Mouse (Mus musculus) heart, embryonic 13.5 days (tissue): ENCODE measurements around the gene Dot1l. TPM values are rescaled to one million over a fixed set of nuclear protein-coding genes. Genes with fewer than 3 reads are reported as not detected.

ENCODE experiments used
- ATAC-seq: fragments of 200-750 bp; cut with Nextera tagmentation; 2 replicates; pipeline ENCODE4 v1.8.0; 2017; ENCODE audit warnings: moderate TSS enrichment; ENCODE audit not compliant: insufficient number of reproducible peaks, low FRiP score, low TSS enrichment; ENCODE audit errors: extremely low read depth
- H3K27ac ChIP-seq: fragments of 300-500 bp; sonication (generic); replicated peaks from 2 replicates; pipeline ENCODE4 v1.5.1; 2015; ENCODE audit warnings: moderate library complexity, mild to moderate bottlenecking, inconsistent platforms
- H3K27me3 ChIP-seq: fragments of 300-500 bp; sonication (generic); replicated peaks from 2 replicates; pipeline ENCODE4 v1.6.1; 2015; ENCODE audit warnings: mild to moderate bottlenecking, inconsistent platforms
- H3K36me3 ChIP-seq: fragments of 300-500 bp; sonication (generic); 2 replicates; pipeline ENCODE4 v1.6.1; 2015; ENCODE audit warnings: mild to moderate bottlenecking, inconsistent platforms
- H3K4me1 ChIP-seq: fragments of 300-500 bp; sonication (generic); 2 replicates; pipeline ENCODE4 v1.6.1; 2015; ENCODE audit warnings: inconsistent platforms
- H3K4me2 ChIP-seq: fragments of 300-500 bp; sonication (generic); 2 replicates; pipeline ENCODE4 v1.6.1; 2015; ENCODE audit warnings: inconsistent platforms, mild to moderate bottlenecking, moderate library complexity
- H3K4me3 ChIP-seq: fragments of 300-500 bp; sonication (generic); 2 replicates; pipeline ENCODE4 v1.5.1; 2015; ENCODE audit warnings: moderate library complexity, mild to moderate bottlenecking, inconsistent platforms
- H3K9ac ChIP-seq: fragments of 300-500 bp; sonication (generic); 2 replicates; pipeline ENCODE4 v1.6.1; 2015; ENCODE audit warnings: inconsistent platforms, mild to moderate bottlenecking, moderate library complexity
- H3K9me3 ChIP-seq: fragments of 300-500 bp; sonication (generic); 2 replicates; pipeline ENCODE4 v1.6.1; 2016; ENCODE audit warnings: inconsistent platforms
- WGBS: fragments of 180-500 bp; shearing (Covaris S2); methylation state at CpG from one replicate; pipeline ENCODE4 v1.1.7; 2015; ENCODE audit warnings: mixed read lengths; 5-methylcytosine and 5-hydroxymethylcytosine counted together
- polyA plus RNA-seq: library from polyadenylated mRNA; unstranded; fragments of >200 nt; fragmentation: Nextera tagmentation; extraction: Ambion mirVana; gene quantifications from 2 replicates; pipeline ENCODE4 v1.2.1, GENCODE M21; 2015

Dot1l gene
- polyA plus RNA-seq, 1 experiment from 2014 or later = 17.9 TPM

DNA sequence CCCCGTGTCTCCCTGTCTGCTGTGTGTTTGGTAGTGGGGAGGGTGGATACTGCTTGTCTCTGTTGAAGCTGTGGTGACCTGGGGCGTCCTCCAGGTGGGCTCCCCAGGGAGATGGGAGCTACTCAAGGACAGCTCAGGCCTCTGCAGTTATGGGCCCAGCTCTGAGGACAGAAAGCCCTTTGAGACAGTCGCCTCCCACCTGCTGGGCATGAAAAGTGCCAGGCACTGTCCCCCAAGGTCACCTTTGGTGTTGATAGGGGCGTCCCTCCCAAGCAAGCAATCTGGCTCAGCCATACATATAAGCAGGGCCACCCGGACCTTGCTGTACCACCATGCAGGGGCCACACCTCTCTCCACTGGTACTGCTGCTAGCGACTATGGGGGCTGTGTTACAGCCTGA is 49.9 kb downstream of the Dot1l start, which contains the start of gene Amh:
Gene Amh (plus strand): TSS at position 328 of the 400 bp plus-strand sequence.
- ATAC-seq = no peak
- Histone ChIP-seq H3K36me3 (peaks cover 51% of the 10 kb centered on the region), H3K9me3 (no peaks in the 10 kb centered on the region), H3K27me3 (peaks cover 32% of the 10 kb centered on the region), H3K4me3 (no peak within 1 kb of the TSS), H3K4me2 (no peak within 1 kb of the TSS), H3K9ac (peak within 1 kb of the TSS; percentile 56), H3K4me1 (peaks cover 61% of the 10 kb centered on the region), H3K27ac (peak within 1 kb of the TSS; percentile 36; the same call in 1 of the 2 replicates)
- 57% methylated on average over 6 of the region's 6 CpGs for WGBS

DNA sequence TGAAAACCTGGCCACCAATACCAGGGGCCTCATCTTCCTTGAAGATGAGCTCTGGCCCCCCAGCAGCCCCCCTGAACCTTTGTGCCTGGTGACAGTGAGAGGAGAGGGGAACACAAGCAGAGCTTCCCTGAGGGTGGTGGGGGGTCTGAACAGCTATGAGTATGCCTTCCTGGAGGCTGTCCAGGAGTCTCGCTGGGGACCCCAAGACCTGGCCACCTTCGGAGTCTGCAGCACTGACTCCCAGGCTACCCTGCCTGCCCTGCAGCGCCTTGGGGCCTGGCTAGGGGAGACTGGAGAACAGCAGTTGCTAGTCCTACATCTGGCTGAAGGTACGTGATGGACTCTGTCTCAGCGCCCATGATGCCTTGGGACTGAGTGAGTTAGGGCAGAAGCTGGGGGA is 50.3 kb downstream of the Dot1l start:
- Histone ChIP-seq H3K36me3 (peaks cover 47% of the 10 kb centered on the region), H3K9me3 (no peaks in the 10 kb centered on the region)

DNA sequence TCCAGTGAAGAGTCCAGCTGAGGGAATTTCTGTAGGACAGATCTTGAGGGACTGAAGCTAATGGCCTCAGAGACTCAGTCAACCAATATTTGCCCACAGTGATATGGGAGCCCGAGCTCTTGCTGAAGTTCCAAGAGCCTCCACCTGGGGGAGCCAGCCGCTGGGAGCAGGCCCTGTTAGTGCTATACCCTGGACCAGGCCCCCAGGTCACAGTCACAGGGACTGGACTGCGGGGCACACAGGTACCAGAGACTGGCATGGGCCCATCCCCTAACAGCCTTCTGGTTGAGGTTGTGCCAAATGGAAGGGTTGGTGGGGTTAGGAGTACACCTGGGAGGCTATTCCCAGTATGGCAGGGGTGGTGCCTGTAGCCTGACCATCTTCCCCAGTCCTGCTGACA is 50.9 kb downstream of the Dot1l start:
- H3K27ac ChIP-seq = no peak overlapping the region
- H3K4me3 ChIP-seq = no peak overlapping the region
- no peak overlapping the region for H3K4me2 ChIP-seq
- WGBS = 21% methylated on average over 3 of the region's 3 CpGs
- no peaks in the 10 kb centered on the region for H3K9me3 ChIP-seq
- H3K4me1 ChIP-seq = peaks cover 61% of the 10 kb centered on the region
- ATAC-seq = no peak
- H3K27me3 ChIP-seq = peaks cover 39% of the 10 kb centered on the region
- no peak overlapping the region for H3K9ac ChIP-seq
- H3K36me3 ChIP-seq = peaks cover 46% of the 10 kb centered on the region

More for the DNA sequence above, 50.3 kb downstream of the Dot1l start:
- H3K9ac ChIP-seq = peak overlapping the region; percentile 56
- H3K4me3 ChIP-seq = no peak overlapping the region
- ATAC-seq = no peak
- H3K27me3 ChIP-seq = peaks cover 35% of the 10 kb centered on the region
- peaks cover 61% of the 10 kb centered on the region for H3K4me1 ChIP-seq
- no peak overlapping the region for H3K4me2 ChIP-seq
- WGBS = 78% methylated on average over 5 of the region's 5 CpGs
- 0 out of 2 replicates have a peak overlapping the region, but pooled peaks have one; percentile 36 for H3K27ac ChIP-seq

DNA sequence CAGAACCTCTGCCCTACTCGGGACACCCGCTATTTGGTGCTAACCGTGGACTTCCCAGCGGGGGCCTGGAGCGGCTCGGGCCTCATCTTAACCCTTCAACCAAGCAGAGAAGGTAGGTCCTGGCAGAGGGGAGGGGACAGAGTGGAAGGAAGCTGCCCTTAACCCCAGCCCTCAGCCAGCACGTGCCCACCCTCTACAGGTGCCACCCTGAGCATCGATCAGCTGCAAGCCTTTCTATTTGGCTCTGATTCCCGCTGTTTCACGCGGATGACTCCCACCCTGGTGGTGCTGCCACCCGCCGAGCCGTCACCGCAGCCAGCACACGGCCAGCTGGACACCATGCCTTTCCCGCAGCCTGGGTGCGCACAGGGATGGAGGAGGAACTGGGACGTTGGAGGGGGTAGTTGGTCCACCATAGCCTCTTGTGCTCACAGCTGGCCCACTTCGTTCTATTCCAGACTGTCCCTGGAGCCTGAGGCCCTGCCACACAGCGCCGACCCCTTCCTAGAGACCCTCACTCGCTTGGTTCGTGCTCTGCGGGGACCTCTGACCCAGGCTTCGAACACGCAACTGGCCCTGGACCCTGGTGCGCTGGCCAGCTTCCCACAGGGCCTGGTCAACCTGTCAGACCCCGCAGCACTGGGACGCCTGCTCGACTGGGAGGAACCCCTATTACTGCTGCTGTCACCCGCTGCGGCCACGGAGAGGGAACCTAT is 51.5 kb downstream of the Dot1l start:
- H3K9ac ChIP-seq = peak overlapping the region; percentile 87
- H3K4me1 ChIP-seq = peaks cover 61% of the 10 kb centered on the region
- H3K9me3 ChIP-seq = no peaks in the 10 kb centered on the region
- peak overlapping the region; percentile 93 for H3K4me2 ChIP-seq
- peak overlapping the region; percentile 55 for H3K4me3 ChIP-seq
- H3K27me3 ChIP-seq = peaks cover 39% of the 10 kb centered on the region
- H3K36me3 ChIP-seq = peaks cover 40% of the 10 kb centered on the region
- 45% methylated on average over 34 of the region's 34 CpGs for WGBS
- no peak for ATAC-seq
- peak overlapping the region; percentile 81 for H3K27ac ChIP-seq

DNA sequence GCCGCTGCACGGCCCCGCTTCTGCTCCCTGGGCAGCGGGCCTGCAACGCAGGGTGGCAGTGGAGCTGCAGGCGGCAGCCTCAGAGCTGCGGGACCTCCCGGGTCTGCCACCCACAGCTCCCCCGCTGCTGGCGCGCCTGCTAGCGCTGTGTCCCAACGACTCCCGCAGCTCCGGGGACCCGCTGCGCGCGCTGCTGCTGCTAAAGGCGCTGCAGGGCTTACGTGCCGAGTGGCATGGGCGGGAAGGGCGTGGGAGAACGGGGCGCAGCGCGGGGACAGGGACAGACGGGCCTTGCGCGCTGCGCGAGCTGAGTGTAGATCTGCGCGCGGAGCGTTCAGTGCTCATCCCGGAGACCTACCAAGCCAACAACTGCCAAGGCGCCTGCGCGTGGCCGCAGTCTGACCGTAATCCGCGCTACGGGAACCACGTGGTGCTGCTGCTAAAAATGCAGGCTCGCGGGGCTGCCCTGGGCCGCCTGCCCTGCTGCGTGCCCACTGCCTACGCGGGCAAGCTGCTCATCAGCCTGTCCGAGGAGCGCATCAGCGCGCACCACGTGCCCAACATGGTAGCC is 52.1 kb downstream of the Dot1l start:
- H3K4me3 ChIP-seq = peak overlapping the region; percentile 55
- peak; percentile 51 for ATAC-seq
- H3K27ac ChIP-seq = peak overlapping the region; percentile 81
- peak overlapping the region; percentile 93 for H3K4me2 ChIP-seq
- H3K36me3 ChIP-seq = peaks cover 34% of the 10 kb centered on the region
- WGBS = under 1% methylated on average over 58 of the region's 58 CpGs
- peaks cover 39% of the 10 kb centered on the region for H3K27me3 ChIP-seq
- no peaks in the 10 kb centered on the region for H3K9me3 ChIP-seq
- peaks cover 62% of the 10 kb centered on the region for H3K4me1 ChIP-seq
- H3K9ac ChIP-seq = peak overlapping the region; percentile 87

DNA sequence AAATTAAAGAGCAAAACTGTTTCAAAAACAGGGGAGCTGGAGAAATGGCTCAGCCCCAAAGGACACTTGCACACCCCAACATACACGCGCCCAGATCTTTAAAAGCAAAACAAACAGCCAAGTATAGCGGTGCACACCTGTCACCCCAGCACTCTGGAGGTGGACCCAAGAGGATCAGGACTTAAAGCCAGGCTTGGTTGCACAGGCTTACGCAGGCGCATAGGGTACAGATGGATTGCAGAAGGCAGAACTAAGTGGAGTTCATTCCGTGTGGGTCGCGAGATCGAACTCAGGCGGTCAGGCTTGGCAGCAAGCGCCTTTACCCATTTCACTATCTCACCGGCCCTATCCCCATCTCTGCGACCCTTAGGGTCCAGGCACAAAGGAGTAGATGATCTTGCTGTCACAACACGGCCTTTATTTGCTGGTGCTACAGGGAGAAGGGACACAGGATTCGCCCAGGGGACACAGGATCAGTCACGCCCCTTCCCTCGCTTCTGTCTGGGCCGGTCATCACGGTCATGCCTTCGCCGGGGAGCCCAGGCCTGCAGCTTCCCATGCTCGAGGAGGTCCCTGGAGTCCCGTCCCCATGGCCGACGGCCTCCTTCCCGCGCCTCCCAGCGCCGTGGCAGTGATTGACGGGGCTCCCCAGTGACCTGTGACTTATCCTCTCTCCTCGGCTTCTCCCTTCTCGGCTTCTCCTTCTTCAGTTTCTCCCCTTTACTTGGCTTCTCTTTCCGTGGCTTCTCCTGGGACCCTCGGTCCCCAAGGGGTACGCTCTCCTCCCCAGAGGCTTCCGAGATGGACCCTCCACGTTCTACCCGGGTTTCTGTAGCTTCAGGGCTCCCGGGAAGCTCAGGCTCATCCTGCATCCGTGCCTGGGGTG is 53.3 kb downstream of the Dot1l start:
- H3K9me3 ChIP-seq = no peaks in the 10 kb centered on the region
- H3K4me1 ChIP-seq = peaks cover 68% of the 10 kb centered on the region
- H3K36me3 ChIP-seq = peaks cover 22% of the 10 kb centered on the region
- peaks cover 46% of the 10 kb centered on the region for H3K27me3 ChIP-seq
- peak overlapping the region; percentile 55 for H3K4me3 ChIP-seq
- ATAC-seq = no peak
- H3K9ac ChIP-seq = peak overlapping the region; percentile 87
- peak overlapping the region; percentile 81 for H3K27ac ChIP-seq
- peak overlapping the region; percentile 93 for H3K4me2 ChIP-seq
- 18% methylated on average over 40 of the region's 40 CpGs for WGBS

DNA sequence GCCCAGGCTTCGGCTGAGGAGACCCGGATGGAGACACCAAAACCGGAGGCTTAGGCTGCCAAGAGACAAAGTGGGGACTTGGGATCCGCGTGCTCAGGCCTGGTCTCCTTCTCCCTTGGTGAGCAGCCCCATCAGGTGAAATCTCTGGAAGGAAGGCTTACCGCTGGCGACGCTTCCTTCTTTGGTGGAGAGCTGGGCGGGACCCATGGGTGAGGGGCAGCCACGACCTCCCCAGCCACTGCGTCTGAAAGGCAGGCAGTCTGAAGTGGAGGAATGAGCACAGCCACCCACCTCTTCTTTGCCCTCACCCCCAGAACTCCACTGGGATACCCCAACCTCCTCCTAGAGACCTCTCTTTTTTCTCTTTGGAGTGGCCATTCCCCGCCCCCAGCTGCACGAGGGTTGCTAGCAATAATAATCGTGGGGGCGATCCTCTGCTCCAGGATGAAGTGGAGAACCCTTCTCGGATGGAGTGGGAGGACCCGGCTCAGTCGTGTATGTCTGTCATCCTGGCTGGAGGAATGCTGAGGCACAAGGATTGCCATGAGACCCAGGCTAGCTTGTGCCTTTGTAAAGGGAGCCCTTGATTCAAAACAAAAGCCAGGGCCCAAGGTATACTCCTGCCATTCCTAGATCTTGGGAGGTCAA is 54.1 kb downstream of the Dot1l start:
- no peak for ATAC-seq
- Histone ChIP-seq H3K27me3 (peaks cover 50% of the 10 kb centered on the region), H3K27ac (peak overlapping the region; percentile 81), H3K4me1 (peaks cover 68% of the 10 kb centered on the region), H3K9me3 (no peaks in the 10 kb centered on the region), H3K9ac (peak overlapping the region; percentile 87), H3K36me3 (peaks cover 14% of the 10 kb centered on the region), H3K4me2 (peak overlapping the region; percentile 93), H3K4me3 (peak overlapping the region; percentile 55)
- WGBS = 6% methylated on average over 18 of the region's 18 CpGs

DNA sequence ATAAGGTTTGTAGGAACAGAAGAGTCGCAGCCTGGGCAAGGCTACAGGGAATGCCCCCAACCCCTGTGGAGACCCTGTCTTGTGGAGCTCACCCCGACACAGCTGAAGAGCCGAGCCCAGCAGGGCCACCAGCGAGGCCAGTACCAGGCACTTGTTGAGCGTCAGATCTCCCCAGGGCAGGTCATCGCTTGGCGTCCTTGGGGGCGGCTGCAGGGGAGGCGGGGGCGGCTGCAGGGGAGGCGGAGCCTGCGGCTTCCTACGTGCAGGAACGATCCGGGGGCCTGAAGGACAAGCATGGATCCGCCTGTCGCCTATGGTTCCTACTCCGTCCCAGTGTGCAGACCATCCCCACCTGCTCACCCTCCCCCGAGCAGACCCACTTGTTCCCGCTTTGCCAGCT is 55.1 kb downstream of the Dot1l start:
- peak overlapping the region; percentile 36 for H3K4me3 ChIP-seq
- ATAC-seq = no peak
- H3K4me1 ChIP-seq = peaks cover 61% of the 10 kb centered on the region
- WGBS = 2% methylated on average over 20 of the region's 20 CpGs
- peaks cover 50% of the 10 kb centered on the region for H3K27me3 ChIP-seq
- peak overlapping the region; percentile 69 for H3K9ac ChIP-seq
- peak overlapping the region; percentile 93 for H3K4me2 ChIP-seq
- H3K9me3 ChIP-seq = no peaks in the 10 kb centered on the region
- H3K36me3 ChIP-seq = peaks cover 4% of the 10 kb centered on the region; the same call in 1 of the 2 replicates
- no peak overlapping the region for H3K27ac ChIP-seq

DNA sequence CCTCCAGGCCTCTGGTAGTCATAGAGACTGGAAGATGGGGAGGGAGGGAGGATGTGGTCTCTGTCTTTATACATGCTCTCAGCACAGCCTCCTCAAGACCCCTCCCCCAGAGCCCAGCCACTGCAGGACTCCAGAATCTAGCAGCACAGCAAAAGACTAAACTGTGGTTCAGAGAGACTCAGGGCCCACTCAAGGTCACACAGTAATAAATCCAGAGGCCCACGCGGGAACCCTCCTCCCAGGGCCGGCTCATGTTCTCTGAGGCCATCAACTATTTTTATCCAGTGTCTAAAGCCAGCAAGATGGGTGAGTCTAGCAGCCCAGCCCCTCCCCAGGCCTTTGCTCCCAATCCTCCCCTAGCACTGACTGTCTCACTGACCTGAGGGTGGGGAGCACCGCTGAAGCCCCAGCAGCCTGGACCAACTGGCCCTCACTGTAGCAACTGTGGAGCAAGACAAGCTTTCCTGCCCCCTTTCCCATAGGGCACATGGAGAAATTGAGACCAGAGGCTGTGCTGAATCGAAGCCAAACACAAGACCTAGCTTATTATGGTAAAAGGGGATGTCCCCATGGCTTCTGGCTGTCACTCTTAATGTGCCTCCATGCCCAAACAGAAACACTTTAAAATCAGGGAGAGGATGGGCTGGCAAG is 57.5 kb downstream of the Dot1l start:
- Histone ChIP-seq H3K27me3 (peaks cover 40% of the 10 kb centered on the region), H3K4me1 (peaks cover 39% of the 10 kb centered on the region), H3K9me3 (no peaks in the 10 kb centered on the region), H3K36me3 (no peaks in the 10 kb centered on the region), H3K27ac (no peak overlapping the region), H3K9ac (0 out of 2 replicates have a peak overlapping the region, but pooled peaks have one; percentile 42), H3K4me2 (no peak overlapping the region), H3K4me3 (no peak overlapping the region)
- WGBS = 40% methylated on average over 5 of the region's 5 CpGs
- no peak for ATAC-seq

DNA sequence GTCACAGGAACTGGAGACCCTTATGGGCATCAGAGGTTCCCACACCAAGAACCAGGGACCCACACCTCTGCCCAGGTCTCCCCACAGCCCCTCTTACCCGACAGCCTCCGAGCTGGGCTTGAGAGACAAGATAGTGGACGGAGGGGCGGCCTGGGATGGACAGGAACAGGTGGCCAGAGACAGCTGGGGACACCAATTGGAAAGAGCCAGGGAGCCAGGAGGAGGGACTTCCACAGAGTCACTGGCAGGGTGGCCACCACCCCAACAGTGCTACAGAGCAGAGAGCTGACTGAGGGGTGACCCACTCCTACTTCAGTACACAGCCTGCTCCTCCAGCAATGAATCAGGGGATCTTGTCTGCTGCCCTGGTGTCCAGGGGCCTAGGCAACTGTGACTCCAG is 58.4 kb downstream of the Dot1l start, which contains the start of gene Jsrp1:
Gene Jsrp1 (minus strand): TSS at position 133 of the 400 bp plus-strand sequence.
- H3K9ac ChIP-seq = 0 out of 2 replicates have a peak within 1 kb of the TSS, but pooled peaks have one; percentile 42
- peaks cover 32% of the 10 kb centered on the region for H3K27me3 ChIP-seq
- no peak within 1 kb of the TSS for H3K4me3 ChIP-seq
- no peak within 1 kb of the TSS for H3K4me2 ChIP-seq
- 67% methylated on average over 4 of the region's 4 CpGs for WGBS
- no peak for ATAC-seq
- H3K9me3 ChIP-seq = no peaks in the 10 kb centered on the region
- H3K27ac ChIP-seq = no peak within 1 kb of the TSS
- H3K4me1 ChIP-seq = peaks cover 31% of the 10 kb centered on the region
- H3K36me3 ChIP-seq = no peaks in the 10 kb centered on the region
